Mouse (Mus musculus) right cerebral cortex, adult 2 months (tissue): Measurements from ENCODE around the gene Rab31.
A peak's percentile ranks its signal among the peaks of the same experiment; 100 is the strongest.

Experiments
- DNase-seq, 2 experiments: peaks; one replicate each; pipeline ENCODE4 v3.0.0; 2021 to 2022; ENCODE audit warnings: low spot score in 2 of 2

The Rab31 gene

DNA sequence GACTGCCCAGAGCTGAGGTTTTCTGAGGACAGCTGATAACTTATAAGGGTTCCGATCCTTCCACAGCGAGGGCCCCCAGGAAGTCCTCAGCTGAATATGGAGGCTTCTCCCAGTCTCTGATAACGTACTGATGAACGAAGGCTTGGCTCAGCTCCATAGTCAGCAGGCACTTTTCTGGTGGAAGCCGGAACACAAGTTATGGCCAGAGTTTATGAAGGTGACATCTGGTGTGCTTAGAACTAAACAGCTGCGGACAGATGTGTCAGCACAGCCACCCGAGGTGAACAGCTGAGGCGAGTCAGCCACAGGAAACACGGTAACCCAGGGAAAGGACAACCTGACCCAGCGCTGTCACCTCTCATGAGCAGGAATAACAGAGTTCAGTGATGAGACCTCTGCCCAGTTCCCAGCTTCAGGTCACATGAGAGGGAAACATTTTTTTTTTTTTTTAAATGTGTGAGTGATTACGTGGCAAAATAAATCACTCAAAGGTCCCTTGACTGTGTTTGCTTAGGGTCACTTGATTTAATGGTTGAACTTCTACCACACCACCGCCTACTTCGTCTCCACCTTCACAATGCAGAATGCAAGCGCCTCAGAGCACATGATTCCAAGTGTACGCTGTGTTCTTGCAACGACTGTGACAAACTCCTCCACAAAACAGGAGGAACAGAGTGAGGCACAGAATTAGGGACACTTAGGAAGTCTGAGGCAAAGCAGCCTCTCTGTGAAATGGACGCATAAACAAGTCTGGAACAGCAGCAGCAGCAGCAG is 106.0 kb downstream of the Rab31 start:
- DNase-seq = no peak

DNA sequence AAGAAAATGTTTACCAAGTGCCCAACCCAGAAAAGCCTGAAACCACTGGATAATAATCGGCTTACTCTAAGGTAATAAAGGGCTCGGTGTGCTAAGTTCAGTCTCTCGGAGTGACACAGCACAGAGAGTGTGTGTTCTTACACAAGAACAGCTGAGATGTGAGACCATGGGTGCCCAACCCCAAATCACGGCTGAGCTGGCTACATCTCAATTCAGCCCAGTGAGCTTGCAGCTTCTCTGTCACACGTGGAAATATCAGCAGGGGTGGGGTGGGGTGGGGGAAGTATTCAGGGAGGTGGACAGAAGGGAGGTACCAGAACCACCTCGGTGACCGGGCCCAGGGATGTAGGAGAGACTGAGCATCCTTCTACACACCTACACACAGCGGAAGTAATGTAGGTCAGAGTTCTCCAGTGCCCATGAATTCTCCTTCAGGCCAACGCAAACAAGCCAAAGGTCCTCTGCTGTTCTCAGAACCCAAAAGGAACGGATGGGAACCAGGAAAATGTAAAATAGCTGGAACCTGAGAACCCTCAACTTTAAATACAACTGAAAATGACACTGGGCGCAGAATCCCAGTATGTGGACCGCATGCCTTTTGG is 106.7 kb downstream of the Rab31 start:
- no peak for DNase-seq

DNA sequence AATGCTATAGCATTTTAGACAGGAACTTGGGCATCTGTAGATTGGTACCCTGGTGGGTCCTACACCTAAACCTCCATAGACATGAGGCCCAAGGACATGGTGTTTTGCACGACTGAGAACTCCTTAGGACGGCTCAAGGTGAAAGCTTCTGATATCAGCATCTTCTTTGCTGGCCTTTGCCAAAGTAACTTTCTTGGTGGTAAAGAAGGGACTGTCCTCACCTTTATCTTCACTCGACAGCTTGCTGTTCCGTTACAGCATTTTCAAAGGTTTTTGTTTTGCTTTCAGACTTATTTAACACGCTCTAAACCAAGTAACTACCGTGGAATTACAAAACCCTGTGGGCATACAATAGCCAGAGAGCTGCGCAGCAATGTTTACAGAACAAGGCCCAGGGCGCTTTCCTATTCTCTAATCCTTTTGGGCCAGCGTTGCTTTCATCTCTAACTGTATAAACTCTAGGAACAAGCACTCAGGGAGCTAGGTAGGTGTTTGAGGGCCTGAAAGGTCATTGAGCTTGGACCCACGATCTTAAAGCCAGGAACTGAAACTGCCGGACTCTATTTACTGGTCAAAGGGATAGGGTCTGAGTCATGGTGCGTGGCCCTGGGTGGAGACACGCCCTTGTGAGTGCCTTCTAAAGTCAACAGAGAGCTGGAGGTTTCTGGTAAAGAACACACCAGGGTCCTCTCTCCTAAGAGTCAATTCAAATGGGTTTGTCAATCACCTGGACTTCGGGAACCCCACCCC is 109.0 kb downstream of the Rab31 start:
- no peak for DNase-seq

DNA sequence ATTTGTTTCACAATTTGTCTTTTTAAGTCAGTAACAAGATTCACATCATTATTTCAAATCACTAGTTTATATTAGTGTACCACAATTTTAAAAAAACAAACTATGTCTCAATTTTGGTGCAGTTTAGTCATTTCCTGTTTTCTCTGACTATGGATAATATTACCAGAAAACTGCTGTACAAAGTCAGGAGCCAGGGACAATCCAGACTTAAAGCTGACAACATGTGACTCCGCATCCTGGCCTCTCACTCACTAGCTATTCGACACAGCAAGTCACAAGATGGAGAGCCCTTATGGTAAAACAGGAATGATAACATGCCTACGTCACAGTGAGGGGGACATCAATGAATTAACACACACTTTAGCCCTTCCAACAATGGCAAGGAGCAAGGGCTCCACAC is 109.9 kb downstream of the Rab31 start:
- no peak for DNase-seq

DNA sequence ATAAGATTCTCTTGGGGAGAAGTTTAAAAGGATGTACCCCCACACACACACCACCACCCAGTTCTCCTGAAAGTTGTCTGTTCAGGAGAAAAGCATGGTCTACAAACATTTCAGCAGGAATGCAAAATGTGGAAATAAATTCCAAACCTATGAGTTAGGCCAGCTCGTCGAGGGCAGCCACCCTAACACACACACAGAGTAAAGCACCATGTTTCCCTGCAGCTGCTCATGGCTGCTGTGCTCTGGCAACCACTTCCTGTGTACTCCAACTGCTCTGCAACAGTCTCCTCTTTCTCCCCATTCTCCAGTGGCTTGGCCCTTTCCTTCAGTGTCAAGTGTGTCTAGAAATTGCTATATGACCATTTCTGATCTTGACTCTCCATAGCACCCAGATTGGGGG is 114.1 kb downstream of the Rab31 start:
- DNase-seq = no peak

DNA sequence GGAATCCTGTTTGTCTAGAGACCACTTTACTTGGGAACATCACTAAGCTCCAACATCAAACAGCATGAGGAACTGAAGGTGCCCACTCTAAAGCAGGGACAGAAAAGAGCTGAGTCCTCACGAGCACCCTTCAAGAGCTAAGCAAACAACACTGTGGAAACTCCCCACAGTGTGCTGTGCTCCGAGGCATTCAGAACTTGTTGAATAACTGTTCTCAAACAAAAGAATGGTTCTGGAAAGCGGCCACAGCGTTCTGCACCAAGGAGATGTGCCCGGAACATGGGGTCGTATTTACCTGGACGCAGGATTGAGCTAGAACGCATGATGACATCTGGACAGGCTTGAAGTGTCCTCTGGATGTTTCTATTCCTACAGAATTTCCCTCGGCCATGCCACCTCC is 114.6 kb downstream of the Rab31 start:
- DNase-seq = no peak

DNA sequence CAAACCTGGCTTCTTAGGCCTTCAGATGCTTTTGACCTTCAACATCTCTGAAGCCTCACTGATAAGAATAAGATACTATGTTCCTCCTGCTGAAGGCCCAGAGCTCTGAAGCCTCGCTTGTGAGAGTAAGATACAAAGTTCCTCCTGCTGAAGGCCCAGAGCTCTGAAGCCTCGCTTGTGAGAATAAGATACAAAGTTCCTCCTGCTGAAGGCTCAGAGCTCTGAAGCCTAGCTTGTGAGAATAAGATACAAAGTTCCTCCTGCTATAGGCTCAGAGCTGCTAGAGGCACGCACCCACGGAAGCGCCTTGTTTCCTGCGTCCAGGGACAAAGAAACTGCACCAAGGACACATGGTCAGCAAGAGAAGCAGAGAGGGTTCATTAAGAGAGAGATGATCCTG is 115.8 kb downstream of the Rab31 start:
- DNase-seq = no peak

DNA sequence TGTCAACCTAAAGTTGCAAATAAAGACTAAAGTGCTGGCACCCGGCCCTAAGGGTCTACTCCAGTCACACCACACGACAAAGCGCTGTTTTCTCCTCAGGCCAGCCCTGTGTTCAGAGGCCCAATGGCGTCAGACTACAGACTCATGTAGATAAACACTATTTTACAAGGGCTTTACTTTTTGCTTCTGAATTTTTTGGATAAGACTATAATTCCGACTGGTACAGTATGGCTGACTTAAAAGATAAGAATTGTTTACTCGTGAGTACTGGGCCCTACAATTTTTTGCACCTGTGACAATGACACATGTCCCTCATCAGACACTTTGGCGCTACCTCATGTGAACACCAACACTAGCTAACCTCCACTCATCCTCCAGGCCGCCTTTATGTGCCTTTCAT is 116.5 kb downstream of the Rab31 start:
- DNase-seq = no peak

DNA sequence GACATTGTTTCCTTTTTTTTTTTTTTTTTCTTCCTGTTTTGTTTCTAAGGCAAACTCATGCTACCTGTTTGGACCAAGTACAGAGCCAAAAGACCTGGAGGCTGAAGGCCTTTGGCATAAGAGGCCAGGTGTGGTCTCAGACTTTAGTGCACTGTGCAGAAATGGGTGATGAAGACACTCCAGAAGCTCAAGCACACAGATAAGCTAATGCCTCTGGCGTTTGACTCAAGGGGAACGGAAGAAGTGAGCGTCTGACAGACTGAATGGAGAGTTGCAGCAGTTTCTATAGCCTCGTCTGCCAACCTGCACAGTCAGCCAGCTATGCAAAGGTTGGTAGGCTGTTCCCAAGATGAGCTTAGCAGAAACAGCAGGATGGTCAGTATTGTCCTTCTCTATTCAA is 116.9 kb downstream of the Rab31 start:
- DNase-seq = no peak

DNA sequence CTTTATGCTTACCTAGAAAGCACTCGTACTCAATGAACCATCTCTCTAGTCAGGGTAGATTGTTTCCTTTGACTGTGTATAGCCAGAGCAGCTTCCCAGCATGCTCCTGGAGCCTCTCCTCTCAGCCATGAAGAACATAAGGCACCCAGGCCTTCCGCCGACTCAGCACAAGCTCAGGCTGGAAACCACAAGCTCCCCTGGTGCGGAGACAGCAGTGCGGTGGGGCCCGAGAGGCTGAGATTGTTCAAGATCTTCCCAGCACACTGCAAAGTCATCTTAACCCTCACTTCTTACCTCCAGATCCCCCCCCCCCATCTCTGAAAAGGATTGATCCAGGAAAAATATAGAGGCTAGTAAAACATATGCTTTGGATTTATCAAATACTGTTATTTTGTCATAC is 122.0 kb downstream of the Rab31 start:
- DNase-seq = no peak

DNA sequence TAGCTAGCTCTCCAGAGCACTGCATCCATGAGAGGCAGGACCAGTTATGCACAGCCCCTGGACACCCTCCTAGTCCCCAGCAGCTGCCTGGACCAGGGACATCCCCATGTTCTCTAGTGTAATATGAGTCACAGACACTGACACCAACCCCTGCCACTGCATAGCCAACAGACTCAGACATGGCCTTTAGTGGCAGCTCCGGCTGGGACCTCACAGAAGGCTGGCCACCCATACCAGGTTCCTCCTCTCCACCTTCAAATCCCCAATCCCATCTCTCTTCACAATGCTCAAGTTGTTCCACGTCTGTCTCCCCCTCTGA is 123.4 kb downstream of the Rab31 start:
- DNase-seq = no peak

DNA sequence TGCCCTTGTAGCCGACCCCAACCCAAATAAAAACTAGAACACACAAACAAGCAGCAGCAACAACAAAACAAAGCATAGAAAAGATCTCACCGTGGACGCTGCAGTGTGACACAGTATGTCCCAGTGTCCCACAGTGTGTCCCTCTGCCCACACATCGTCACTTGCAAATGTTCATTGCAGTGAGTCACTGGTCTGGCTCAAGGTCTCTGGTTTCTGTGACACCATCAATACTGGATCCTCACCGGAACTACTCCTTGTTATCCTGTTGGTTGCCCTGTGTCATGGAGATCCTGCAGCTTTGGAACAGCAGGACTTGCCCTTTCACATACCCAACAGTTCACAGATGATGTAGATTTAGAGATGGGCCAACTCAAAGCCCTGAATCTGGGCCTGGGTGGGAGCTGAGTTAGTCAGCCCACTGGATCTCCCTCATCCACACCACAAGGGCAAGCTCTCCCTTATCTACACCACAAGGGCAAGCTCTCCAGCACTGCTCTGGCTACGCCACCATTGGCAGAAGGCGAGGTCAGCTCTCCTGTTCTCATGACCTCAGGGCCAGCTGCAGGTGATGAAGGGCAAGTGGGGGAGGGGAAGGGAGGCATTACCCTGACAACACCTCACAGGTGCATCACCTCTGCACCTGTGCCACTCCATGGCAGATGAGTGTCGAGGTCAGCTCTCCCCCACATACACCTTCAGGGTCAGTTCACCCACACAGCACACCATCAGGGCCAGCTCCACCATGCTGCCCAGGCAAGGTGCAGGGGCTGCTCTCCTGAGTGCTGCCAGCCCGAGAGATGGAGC is 124.0 kb downstream of the Rab31 start:
- no peak for DNase-seq

DNA sequence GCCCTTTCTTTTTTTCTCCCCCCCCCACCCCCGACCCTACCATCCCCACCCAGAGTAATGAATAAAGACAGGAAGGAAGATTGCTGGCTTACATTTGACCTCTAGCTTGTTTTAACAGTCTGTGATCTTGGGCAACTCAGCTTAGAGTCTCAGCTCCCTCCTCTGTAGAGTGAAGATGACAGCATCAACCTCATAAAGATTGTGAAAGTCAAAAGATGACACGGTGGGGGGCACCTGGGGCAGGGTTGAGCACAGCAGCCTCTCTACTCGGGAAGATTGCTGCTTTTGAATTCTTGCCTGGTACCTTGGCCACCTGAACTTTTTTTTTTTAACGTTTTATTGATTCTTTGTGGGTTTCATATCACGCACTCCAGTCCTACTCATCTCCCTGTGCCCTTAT is 124.6 kb downstream of the Rab31 start:
- no peak for DNase-seq

DNA sequence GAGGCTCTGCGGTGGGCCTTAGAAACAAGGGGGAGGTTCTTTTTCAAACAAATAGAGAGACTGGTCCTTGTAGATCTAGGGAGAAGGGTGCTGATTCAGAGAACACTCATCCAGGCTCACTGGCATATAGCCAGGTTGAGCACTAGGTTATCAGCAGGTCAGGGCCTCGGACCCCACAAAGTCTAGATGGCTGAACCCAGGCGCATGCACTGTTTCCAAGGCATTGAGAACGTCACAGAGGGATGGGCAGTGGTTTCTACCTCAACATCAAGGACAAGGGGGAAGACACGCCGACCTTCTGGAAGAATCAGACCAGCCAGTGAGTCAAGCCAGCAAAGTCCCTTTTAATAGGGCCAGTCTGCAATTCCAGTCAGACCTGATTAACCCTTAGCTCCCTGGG is 125.3 kb downstream of the Rab31 start:
- no peak for DNase-seq

DNA sequence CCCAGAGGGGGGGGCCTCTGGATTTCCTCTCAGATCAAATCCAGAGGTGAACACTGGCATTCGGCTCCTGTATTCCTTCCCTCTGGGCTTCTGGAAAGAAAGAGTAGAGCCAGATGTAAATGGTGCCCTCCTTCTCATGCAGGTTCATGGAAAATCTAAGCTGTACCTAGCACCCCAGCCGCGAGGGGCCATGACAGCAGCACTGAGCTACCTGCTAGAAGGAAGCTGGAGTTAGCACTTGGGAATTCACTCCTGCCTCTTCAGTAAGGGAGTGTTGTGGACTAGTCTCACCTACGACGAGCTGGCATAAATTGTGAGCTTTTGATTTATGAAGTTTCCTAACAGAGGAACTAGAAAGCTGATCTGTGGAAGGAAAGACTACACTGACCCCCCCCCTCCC is 129.0 kb downstream of the Rab31 start:
- DNase-seq = no peak

DNA sequence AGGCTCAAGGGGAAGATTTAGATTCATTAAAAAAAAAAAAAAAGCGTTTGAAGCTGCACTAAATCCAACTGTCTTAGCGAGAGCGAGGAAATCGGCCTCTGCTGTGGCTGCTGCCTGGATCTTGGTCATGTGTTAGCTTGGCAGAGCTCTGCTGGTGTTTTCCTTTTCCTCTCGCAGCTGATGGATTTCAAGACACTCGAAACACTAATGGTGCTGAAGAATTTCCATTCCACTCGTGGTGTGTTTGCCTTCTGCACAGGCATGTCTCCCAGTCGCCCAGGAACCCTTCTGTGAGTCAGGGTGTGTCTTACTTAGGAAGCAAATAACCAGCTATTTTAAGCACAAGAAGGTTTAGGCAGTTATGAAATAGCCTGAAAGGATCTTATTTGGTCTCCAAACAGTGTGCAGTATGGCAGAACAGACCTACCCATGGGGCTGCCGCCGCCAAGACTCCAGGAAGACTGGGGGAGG is 129.5 kb downstream of the Rab31 start:
- DNase-seq = peak; percentile 69 to 76

DNA sequence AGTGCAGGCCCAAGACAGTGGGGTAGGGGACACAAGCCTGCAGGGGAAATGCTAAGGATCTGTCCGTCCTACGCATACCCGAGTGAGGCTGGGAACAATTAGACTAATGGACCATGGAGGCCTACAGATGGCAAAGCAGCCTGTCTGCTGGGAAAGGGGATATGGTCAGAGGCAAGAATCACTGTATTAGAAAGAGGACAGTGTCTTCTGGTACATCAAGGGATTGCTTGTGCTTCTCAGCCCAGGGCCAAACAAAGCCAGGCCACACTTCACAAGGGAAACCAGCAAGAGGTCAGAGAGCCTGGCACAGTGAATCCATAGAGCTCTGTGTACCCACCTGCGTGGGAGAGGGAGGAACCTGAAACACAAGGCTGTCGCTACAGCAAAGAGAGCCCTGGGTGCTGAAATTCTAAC is 130.0 kb downstream of the Rab31 start:
- DNase-seq = peak in 1 of 2 experiments; percentile 28

DNA sequence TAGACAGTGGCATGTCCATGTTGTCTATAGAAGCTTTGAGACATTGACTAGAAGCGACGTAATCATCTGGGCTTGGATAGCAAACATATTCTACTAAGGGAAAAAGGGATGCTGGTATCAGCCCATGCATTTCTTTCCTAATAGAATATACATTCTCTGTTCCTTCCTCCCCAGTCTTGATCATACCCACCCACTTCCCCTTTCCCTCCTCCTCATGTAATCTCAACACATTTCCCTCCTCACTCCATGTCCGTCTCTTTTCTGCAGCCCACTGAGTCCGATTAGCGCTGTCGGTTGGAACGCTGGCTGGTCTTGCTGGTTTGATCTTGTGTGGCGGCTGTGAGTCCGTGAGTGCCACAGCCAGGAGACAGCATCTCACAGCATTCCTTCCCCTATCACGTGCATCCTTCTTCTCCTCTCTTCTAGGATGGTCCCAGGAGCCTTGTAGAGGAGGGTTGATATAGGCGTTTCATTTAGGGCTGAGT is 130.8 kb downstream of the Rab31 start, which contains the start of gene Txndc2:
TSS of gene Txndc2 (minus strand) at position 435 of the 485 bp plus-strand sequence.
- DNase-seq = no peak

DNA sequence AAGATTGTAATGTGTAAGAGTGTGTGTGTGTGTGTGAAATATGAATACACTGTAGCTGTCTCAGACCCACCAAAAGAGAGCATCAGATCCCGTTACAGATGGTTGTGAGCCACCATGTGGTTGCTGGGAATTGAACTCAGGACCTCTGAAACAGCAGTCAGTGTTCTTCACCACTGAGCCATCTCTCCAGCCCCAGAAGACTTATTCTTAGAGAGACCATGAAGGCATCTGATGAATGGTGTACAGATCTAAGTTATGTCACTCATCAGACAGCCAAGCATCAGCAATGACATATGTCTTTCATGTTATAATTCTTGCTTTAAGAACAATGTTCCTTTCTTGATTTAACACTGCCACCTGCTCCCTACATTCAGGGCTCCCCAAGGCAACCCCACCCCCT is 133.4 kb downstream of the Rab31 start:
- no peak for DNase-seq

DNA sequence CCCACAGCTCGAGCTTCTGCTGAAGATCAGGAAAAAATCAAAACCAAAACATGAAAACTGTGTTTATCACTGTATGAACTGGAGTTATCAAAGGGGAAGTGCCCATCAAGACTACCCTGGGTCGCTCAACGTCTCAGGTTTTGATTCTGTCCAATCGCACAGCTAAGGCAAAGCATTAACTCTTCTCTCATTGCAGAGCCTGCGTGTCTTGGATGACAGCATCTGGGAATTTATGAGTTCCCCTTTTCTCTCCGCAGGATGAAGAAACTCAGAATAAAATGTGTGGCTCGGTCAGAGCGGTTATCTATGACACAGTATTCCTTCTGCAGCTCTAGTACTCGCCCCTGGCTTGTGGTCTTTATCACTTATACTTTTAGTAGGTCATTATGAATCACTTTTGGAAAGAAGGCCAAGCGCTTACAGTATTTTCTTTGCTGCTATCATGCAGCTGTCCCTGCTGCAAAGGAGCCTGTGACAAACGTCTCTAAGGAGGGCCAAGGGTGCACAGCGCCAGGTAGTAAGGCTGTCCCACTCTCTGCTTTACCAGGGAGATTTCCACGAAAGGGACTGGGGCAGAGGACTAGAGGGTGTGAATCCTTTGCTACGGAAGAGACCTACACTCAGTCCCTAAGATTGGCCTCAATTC is 136.7 kb downstream of the Rab31 start:
- no peak for DNase-seq

DNA sequence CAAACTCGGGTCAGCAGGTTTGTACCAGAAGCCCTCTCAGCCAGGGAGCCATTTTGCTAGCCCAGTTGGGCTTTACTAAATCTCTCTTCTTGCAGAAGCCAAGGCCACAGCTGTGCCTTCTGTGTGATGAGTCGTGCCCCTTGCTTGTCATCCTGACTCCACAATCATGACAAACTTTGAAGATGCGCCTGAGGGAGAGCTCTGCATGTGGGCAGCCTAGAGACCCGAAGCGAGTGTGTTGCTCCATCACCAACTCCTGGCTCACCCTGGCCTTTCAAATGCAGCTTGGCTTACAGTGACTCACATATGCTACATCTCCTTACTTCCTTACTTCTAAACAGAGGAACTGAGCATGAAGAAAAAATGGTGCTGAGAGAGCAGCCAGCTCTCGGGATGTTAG is 142.6 kb downstream of the Rab31 start:
- no peak for DNase-seq
